Mouse (Mus musculus): ENCODE data around the gene Ptges2. TPM values are rescaled to one million over a fixed set of nuclear protein-coding genes. Genes with fewer than 3 reads are reported as not detected.
A peak's percentile ranks its signal among the peaks of the same experiment; 100 is the strongest.

The Ptges2 gene
- polyA plus RNA-seq, 1 experiment from 2014 or later = 21.8 TPM

DNA sequence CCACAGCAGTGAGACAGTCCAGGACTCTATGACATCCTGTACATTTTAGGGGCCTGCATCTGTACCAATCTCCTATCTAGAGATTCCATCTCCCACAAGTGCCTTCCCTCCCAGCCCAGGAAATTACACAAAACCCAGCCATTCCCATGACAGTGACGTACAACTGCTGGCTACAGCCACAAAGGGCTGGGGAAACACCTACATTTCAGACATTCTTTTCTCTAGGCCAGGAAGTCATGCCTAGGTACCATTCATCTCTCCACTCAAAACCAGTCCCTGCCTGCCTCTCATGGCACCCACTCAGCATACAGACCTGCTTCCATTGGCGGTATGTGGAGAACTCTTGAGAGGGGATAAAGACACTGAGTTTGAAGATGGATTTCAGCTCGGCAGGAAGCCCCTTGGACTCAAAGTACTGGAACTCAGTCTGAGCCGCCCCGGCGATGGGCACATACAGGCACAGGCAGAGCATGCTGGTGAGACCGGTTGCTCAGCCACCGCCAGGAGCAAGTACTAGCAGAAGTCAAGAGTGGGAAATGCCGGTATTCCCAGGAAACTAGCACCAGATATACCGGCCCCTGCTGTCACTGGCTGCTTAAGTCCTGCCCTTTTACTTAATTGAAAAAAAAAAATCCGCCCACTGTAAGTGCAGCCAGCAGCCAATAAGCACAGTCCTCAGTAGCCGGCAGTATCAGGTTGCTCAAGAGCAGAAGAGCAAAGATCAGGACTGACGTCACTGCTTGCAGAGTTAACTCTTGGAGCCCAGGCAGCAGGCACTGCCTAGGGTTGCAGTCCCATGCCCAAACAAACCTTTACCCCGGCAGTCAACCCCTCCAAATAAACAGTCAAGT, 28.0 kb downstream of the Ptges2 start:
- ATAC-seq = peak; percentile 82
- Histone ChIP-seq H3K36me3 (ENCODE audit: insufficient read depth, low read length) (peaks cover 11% of the 10 kb centered on the region; the same call in 1 of the 2 replicates), H3K4me2 (replicated peaks; ENCODE audit: low read depth, low read length) (peak overlapping the region; percentile 69), H3K27ac (ENCODE audit: low read length) (peak overlapping the region; percentile 94), H3K9me3 (ENCODE audit: low read length) (no peaks in the 10 kb centered on the region), H3K4me3 (ENCODE audit: low read depth, low read length) (peak overlapping the region; percentile 39), H3K4me1 (ENCODE audit: insufficient read depth, low read depth, low read length) (peaks cover 44% of the 10 kb centered on the region), H3K27me3 (replicated peaks; ENCODE audit: insufficient read depth, low read length) (no peaks in the 10 kb centered on the region), H3K9ac (replicated peaks; ENCODE audit: low read depth) (peak overlapping the region; percentile 37)
- TF ChIP-seq CTCF (IDR thresholded peaks at IDR 0.05) = peak; percentile 39
- peak; percentile 98 for TF ChIP-seq EP300 (IDR thresholded peaks at IDR 0.05)
- DNase-seq (ENCODE audit: low spot score) = peak; percentile 99
- WGBS = 1% methylated on average over 14 of the region's 14 CpGs

DNA sequence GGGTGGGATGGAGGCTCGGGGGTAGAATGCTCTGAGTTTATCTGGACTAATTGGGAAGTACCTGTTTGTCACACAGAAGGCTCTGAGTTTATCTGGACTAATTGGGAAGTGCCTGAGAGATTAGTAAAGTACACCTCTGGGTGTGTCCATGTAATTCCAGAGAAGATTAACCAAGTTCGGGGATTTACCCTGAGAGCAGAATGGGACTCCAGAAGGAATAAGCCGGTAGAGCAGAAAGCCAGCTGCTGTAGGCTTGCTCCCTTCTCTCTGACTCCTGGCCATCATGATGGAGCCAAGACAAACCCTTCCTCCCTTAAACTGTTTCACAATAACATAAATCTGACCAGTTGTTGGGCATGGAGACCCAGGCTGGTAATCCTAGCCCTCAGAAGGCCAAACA, 29.1 kb downstream of the Ptges2 start:
- no peak overlapping the region for H3K9ac ChIP-seq (replicated peaks; ENCODE audit: low read depth)
- DNase-seq (ENCODE audit: low spot score) (peak; percentile 48), ATAC-seq (no peak)
- no peak; the same call in 1 of the 2 replicates for TF ChIP-seq EP300 (IDR thresholded peaks at IDR 0.05)
- TF ChIP-seq CTCF (IDR thresholded peaks at IDR 0.05) = no peak
- H3K4me1 ChIP-seq (ENCODE audit: insufficient read depth, low read depth, low read length) = peaks cover 52% of the 10 kb centered on the region
- H3K27ac ChIP-seq (ENCODE audit: low read length) = peak overlapping the region; percentile 94
- no peak overlapping the region for H3K4me2 ChIP-seq (replicated peaks; ENCODE audit: low read depth, low read length)
- WGBS = 30% methylated on average over 3 of the region's 3 CpGs
- H3K36me3 ChIP-seq (ENCODE audit: insufficient read depth, low read length) = peaks cover 7% of the 10 kb centered on the region; the same call in 1 of the 2 replicates
- no peaks in the 10 kb centered on the region for H3K9me3 ChIP-seq (ENCODE audit: low read length)
- no peaks in the 10 kb centered on the region for H3K27me3 ChIP-seq (replicated peaks; ENCODE audit: insufficient read depth, low read length)
- H3K4me3 ChIP-seq (ENCODE audit: low read depth, low read length) = no peak overlapping the region

DNA sequence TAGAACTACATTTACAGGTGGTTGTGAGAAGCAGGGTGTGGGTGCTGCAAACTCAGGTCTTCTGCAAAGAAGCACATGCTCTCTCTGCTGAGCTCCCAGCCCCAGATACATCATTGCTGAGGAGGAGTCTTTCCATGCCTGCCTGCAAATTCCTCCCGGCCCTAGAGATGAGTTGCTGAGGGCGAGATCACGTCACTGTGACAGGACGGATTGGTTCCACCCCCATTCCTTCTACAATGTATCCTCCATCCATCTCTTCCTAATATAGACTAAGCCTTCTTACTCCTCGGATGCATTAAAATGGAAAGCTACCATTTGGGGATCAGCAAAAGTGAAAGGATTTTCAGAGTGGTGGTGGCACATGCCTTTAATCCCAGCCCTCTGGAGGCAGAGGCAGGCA, 29.9 kb downstream of the Ptges2 start:
- H3K4me3 ChIP-seq (ENCODE audit: low read depth, low read length) = no peak overlapping the region
- DNase-seq (ENCODE audit: low spot score) (no peak), ATAC-seq (no peak)
- no peak overlapping the region for H3K9ac ChIP-seq (replicated peaks; ENCODE audit: low read depth)
- no peaks in the 10 kb centered on the region for H3K27me3 ChIP-seq (replicated peaks; ENCODE audit: insufficient read depth, low read length)
- H3K4me2 ChIP-seq (replicated peaks; ENCODE audit: low read depth, low read length) = no peak overlapping the region
- TF ChIP-seq EP300 (IDR thresholded peaks at IDR 0.05) (no peak), CTCF (IDR thresholded peaks at IDR 0.05) (no peak)
- no peaks in the 10 kb centered on the region for H3K9me3 ChIP-seq (ENCODE audit: low read length)
- H3K4me1 ChIP-seq (ENCODE audit: insufficient read depth, low read depth, low read length) = peaks cover 54% of the 10 kb centered on the region
- H3K36me3 ChIP-seq (ENCODE audit: insufficient read depth, low read length) = no peaks in the 10 kb centered on the region
- WGBS = 53% methylated on average over 5 of the region's 5 CpGs
- 0 out of 2 replicates have a peak overlapping the region, but pooled peaks have one; percentile 94 for H3K27ac ChIP-seq (ENCODE audit: low read length)

DNA sequence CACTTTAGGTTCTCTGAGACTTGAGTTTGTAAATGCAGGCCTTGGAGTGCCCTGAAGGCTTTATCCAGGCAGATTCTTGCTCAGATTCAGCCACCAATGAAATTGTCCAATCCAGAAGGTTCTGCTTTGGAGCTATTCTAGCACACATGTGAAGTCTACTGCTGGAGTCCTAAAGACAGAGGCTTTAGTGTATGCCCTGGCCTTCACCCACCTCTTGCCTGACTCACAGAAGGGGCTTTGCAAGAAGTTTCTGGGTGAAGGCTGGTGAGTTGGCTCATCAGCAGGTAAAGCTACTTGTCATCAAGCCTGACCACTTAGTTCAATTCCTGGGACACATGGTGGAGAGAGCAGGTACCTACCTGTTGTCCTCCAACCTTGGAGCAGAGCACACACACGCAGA, 30.4 kb downstream of the Ptges2 start:
- TF ChIP-seq CTCF (IDR thresholded peaks at IDR 0.05) (no peak), EP300 (IDR thresholded peaks at IDR 0.05) (no peak)
- ATAC-seq (no peak), DNase-seq (ENCODE audit: low spot score) (no peak)
- no peak overlapping the region for H3K4me2 ChIP-seq (replicated peaks; ENCODE audit: low read depth, low read length)
- 72% methylated on average over 1 of the region's 1 CpGs for WGBS
- no peak overlapping the region for H3K4me3 ChIP-seq (ENCODE audit: low read depth, low read length)
- H3K27ac ChIP-seq (ENCODE audit: low read length) = no peak overlapping the region
- H3K27me3 ChIP-seq (replicated peaks; ENCODE audit: insufficient read depth, low read length) = no peaks in the 10 kb centered on the region
- no peak overlapping the region for H3K9ac ChIP-seq (replicated peaks; ENCODE audit: low read depth)
- peaks cover 55% of the 10 kb centered on the region for H3K4me1 ChIP-seq (ENCODE audit: insufficient read depth, low read depth, low read length)
- no peaks in the 10 kb centered on the region for H3K9me3 ChIP-seq (ENCODE audit: low read length)
- no peaks in the 10 kb centered on the region for H3K36me3 ChIP-seq (ENCODE audit: insufficient read depth, low read length)

DNA sequence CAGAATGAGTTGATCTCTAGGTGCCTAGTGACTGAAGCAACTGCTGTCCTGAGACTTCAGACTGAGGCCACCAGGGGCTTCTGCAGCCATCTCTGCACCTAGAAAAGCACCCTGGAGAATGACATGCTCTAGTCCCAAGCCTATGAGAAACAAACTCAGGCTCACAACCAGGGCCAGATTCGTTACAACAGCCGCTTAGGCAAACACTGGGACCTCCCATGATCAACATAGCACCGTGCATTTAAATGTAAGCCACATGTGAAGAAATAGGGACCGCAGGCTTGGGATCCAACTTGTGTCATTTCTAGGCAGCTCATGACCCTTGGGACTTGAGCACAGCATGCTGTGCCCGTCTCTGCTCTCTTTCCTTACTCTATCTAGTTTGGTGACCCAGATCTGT, 32.0 kb downstream of the Ptges2 start:
- peaks cover 44% of the 10 kb centered on the region; the same call in 1 of the 2 replicates for H3K4me1 ChIP-seq (ENCODE audit: insufficient read depth, low read depth, low read length)
- DNase-seq (ENCODE audit: low spot score) = no peak
- TF ChIP-seq EP300 (IDR thresholded peaks at IDR 0.05) (no peak), CTCF (IDR thresholded peaks at IDR 0.05) (peak; percentile 14; the same call in 1 of the 2 replicates)

DNA sequence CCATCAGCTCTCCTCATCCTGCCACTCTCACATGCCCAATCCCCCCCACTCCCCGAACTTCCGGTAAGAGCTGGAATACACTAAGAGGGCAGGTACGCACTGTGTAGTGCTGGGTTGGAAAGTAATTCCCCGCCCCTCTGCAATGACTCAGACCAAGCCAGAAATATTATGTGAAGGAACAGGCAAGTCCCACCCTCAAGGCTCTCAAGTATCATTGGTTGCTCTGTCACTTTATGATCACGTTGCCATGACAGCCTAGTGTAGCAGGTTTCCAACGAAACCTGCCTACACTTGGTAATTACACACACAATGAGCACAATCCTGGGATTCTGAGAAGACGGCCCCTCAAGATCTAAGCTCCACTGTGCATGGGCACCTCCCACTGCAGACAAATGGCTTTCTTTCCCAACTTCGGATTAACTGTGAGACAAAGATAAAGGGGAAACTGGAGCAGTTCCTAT, 32.6 kb downstream of the Ptges2 start:
- TF ChIP-seq EP300 (IDR thresholded peaks at IDR 0.05) = peak; percentile 59; the same call in 1 of the 2 replicates
- TF ChIP-seq CTCF (IDR thresholded peaks at IDR 0.05) = no peak
- peak overlapping the region; percentile 22 for H3K4me2 ChIP-seq (replicated peaks; ENCODE audit: low read depth, low read length)
- no peaks in the 10 kb centered on the region for H3K27me3 ChIP-seq (replicated peaks; ENCODE audit: insufficient read depth, low read length)
- peak; percentile 95 for DNase-seq (ENCODE audit: low spot score)
- peak; percentile 69 for ATAC-seq
- H3K9ac ChIP-seq (replicated peaks; ENCODE audit: low read depth) = no peak overlapping the region
- WGBS = 32% methylated on average over 8 of the region's 8 CpGs
- peaks cover 39% of the 10 kb centered on the region; the same call in 1 of the 2 replicates for H3K4me1 ChIP-seq (ENCODE audit: insufficient read depth, low read depth, low read length)
- H3K27ac ChIP-seq (ENCODE audit: low read length) = peak overlapping the region; percentile 76
- H3K4me3 ChIP-seq (ENCODE audit: low read depth, low read length) = no peak overlapping the region
- H3K9me3 ChIP-seq (ENCODE audit: low read length) = no peaks in the 10 kb centered on the region
- H3K36me3 ChIP-seq (ENCODE audit: insufficient read depth, low read length) = no peaks in the 10 kb centered on the region

More for the DNA sequence above, 32.0 kb downstream of the Ptges2 start:
- H3K27me3 ChIP-seq (replicated peaks; ENCODE audit: insufficient read depth, low read length) = no peaks in the 10 kb centered on the region
- H3K9ac ChIP-seq (replicated peaks; ENCODE audit: low read depth) = no peak overlapping the region
- H3K4me3 ChIP-seq (ENCODE audit: low read depth, low read length) = no peak overlapping the region
- H3K36me3 ChIP-seq (ENCODE audit: insufficient read depth, low read length) = no peaks in the 10 kb centered on the region
- H3K9me3 ChIP-seq (ENCODE audit: low read length) = no peaks in the 10 kb centered on the region
- no peak overlapping the region for H3K4me2 ChIP-seq (replicated peaks; ENCODE audit: low read depth, low read length)
- 64% methylated on average over 5 of the region's 5 CpGs for WGBS
- ATAC-seq = no peak
- peak overlapping the region; percentile 76 for H3K27ac ChIP-seq (ENCODE audit: low read length)

All from lung, postnatal 0 days (tissue).